Mouse (Mus musculus) stomach, postnatal 0 days (tissue): ENCODE data around the gene Bud23. TPM values are rescaled to one million over a fixed set of nuclear protein-coding genes. Genes with fewer than 3 reads are reported as not detected.
A peak's percentile ranks its signal among the peaks of the same experiment; 100 is the strongest.

ENCODE experiments used
- ATAC-seq: fragments of 200-750 bp; cut with Nextera tagmentation; 2 replicates; pipeline ENCODE4 v1.8.0; 2017; ENCODE audit not compliant: low FRiP score, low TSS enrichment
- DNase-seq: peaks from one replicate; pipeline ENCODE4 v3.0.0-alpha.2; 2016; ENCODE audit warnings: low spot score
- H3K27ac ChIP-seq: fragments of 300-500 bp; sonication (generic); replicated peaks from 2 replicates; pipeline ENCODE4 v1.5.1; 2014; ENCODE audit warnings: mild to moderate bottlenecking, control low read depth
- H3K27me3 ChIP-seq: fragments of 300-500 bp; sonication (generic); 2 replicates; pipeline ENCODE4 v1.6.1; 2014; ENCODE audit warnings: low read length; ENCODE audit not compliant: control insufficient read depth, insufficient read depth
- H3K36me3 ChIP-seq: fragments of 300-500 bp; sonication (generic); 2 replicates; pipeline ENCODE4 v1.6.1; 2014; ENCODE audit warnings: low read length, mixed read lengths; ENCODE audit not compliant: control insufficient read depth, insufficient read depth
- H3K4me1 ChIP-seq: fragments of 300-500 bp; sonication (generic); replicated peaks from 2 replicates; pipeline ENCODE4 v1.6.1; 2014; ENCODE audit warnings: antibody characterized with exemption; ENCODE audit not compliant: control insufficient read depth, insufficient read depth
- H3K4me2 ChIP-seq: fragments of 300-500 bp; sonication (generic); replicated peaks from 2 replicates; pipeline ENCODE4 v1.6.1; 2014; ENCODE audit warnings: low read depth, mild to moderate bottlenecking, control low read depth, moderate library complexity
- H3K4me3 ChIP-seq: fragments of 300-500 bp; sonication (generic); 2 replicates; pipeline ENCODE4 v1.5.1; 2014; ENCODE audit warnings: low read depth, low read length, control low read depth
- H3K9ac ChIP-seq: fragments of 300-500 bp; sonication (generic); 2 replicates; pipeline ENCODE4 v1.6.1; 2014; ENCODE audit warnings: mild to moderate bottlenecking, low read length, control low read depth, mixed read lengths
- H3K9me3 ChIP-seq: fragments of 300-500 bp; sonication (generic); 2 replicates; pipeline ENCODE4 v1.6.1; 2016; ENCODE audit warnings: low read length; ENCODE audit not compliant: control insufficient read depth
- CTCF ChIP-seq: IDR thresholded peaks from 2 replicates; pipeline ENCODE4 v1.5.1; 2016; ENCODE audit warnings: antibody characterized with exemption, low read depth, mild to moderate bottlenecking, moderate library complexity
- EP300 ChIP-seq: optimal IDR thresholded peaks from 2 replicates; pipeline ENCODE3; 2016; ENCODE audit warnings: antibody characterized with exemption
- WGBS: fragments of 180-500 bp; shearing (Covaris S2); extraction: QIAGEN DNeasy Blood & Tissue Kit; methylation state at CpG from one replicate; pipeline ENCODE4 v1.1.7; 2014; 5-methylcytosine and 5-hydroxymethylcytosine counted together
- polyA plus RNA-seq: library from polyadenylated mRNA; unstranded; fragments of >200 nt; fragmentation: Nextera tagmentation; extraction: Ambion mirVana; gene quantifications from 2 replicates; pipeline ENCODE4 v1.2.1, GENCODE M21; 2015

The Bud23 gene
- polyA plus RNA-seq, 1 experiment from 2014 or later = 51.9 TPM

DNA sequence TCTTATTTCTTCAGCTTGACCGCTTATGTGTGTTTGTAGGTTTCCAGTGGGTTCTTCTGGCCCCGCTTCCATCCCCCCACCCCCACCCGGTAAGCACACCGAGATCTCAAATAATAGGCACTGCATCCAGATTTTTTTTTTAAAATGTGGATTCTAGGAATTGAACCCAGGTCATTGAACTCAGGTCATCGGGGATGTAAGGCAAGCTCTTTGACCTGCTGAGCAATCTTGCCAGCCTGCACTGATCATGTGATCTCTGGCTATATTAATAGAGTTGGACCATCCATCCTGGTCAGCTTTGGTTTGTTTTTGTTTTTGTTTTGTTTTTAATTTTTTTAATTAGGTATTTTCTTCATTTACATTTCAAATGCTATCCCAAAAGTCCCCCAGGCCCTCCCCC, 32.2 kb downstream of the Bud23 start:
- Histone ChIP-seq H3K4me1 (no peaks in the 10 kb centered on the region), H3K9me3 (no peaks in the 10 kb centered on the region), H3K27ac (no peak overlapping the region), H3K4me2 (no peak overlapping the region), H3K27me3 (no peaks in the 10 kb centered on the region), H3K9ac (no peak overlapping the region), H3K4me3 (no peak overlapping the region), H3K36me3 (no peaks in the 10 kb centered on the region)
- ATAC-seq = no peak
- no peak for TF ChIP-seq EP300
- no peak for TF ChIP-seq CTCF
- WGBS = 86% methylated on average over 5 of the region's 5 CpGs
- DNase-seq = no peak

DNA sequence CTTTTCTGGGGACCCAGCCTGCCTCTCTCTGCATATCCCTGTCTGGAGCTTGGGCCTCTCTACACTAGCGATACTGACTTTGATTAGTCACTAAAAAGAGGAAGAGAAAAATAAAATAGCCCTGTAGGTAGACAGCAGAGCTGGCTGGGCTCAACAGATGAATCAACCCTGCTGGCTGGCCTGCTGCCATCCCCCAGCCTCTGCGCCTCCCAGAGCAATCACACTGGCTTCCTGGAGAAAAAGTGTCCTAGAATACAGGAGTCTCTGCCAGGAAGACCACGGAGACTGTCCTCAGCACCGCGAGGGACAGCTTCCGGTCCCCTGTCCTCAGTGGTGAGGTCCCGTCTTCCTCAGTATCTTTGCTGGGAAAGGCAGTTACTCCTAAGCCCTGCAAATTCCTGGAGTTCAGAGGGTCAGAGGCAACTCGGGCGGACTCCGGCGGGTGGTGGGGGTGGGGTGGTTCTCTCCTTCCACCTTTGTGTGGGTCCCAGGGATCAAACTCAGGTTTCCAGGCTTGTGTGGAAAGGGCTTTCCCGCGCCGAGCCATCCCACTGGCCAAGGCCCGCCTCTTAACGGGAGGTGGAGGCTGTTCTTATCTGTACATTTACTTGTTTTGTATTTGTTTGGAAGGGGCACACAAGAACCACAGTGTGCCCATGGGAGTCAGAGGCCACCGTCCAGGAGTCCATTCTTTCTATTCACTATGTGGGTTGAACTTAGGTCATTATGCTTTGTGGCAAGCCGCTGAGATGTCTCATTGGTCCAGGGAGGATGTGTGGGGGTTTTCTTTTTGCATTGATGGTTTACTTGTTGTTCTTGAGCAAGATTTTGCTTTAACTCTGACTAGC, 35.5 kb downstream of the Bud23 start:
- Histone ChIP-seq H3K4me3 (no peak overlapping the region), H3K9ac (peak overlapping the region; percentile 48), H3K27me3 (no peaks in the 10 kb centered on the region), H3K36me3 (no peaks in the 10 kb centered on the region), H3K4me2 (peak overlapping the region; percentile 32), H3K4me1 (no peaks in the 10 kb centered on the region; the same call in 1 of the 2 replicates), H3K27ac (peak overlapping the region; percentile 31; the same call in 1 of the 2 replicates), H3K9me3 (no peaks in the 10 kb centered on the region)
- TF ChIP-seq CTCF = no peak
- no peak for TF ChIP-seq EP300
- WGBS = 36% methylated on average over 18 of the region's 18 CpGs
- DNase-seq = peak; percentile 51
- ATAC-seq = peak; percentile 54

DNA sequence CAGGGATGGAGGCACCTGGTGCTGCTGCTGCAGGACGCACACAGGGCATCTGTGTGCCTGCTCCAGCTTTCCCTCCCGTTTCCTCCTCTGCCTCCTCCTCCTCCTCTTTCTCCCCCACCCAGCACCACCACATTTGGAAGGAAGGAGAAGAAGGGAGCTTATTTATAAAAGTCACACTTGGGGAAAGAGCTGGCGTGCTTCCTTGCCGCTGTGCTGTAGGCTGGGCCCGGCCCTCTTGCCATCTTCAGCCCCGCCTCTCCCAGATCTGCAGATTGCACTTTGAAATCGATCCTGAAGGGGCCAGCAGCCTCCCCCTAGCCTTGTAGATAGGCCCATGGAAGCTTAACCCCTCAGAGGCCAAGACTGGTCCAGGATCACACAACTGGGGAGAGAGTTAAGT, 38.9 kb downstream of the Bud23 start:
- Histone ChIP-seq H3K4me1 (peaks cover 2% of the 10 kb centered on the region; the same call in 1 of the 2 replicates), H3K27ac (no peak overlapping the region), H3K4me3 (no peak overlapping the region), H3K9me3 (no peaks in the 10 kb centered on the region), H3K27me3 (no peaks in the 10 kb centered on the region), H3K9ac (0 out of 2 replicates have a peak overlapping the region, but pooled peaks have one; percentile 13), H3K36me3 (no peaks in the 10 kb centered on the region), H3K4me2 (no peak overlapping the region)
- no peak for TF ChIP-seq EP300
- TF ChIP-seq CTCF = peak; percentile 32; the same call in 1 of the 2 replicates
- no peak for ATAC-seq
- DNase-seq = no peak
- WGBS = 16% methylated on average over 7 of the region's 7 CpGs

DNA sequence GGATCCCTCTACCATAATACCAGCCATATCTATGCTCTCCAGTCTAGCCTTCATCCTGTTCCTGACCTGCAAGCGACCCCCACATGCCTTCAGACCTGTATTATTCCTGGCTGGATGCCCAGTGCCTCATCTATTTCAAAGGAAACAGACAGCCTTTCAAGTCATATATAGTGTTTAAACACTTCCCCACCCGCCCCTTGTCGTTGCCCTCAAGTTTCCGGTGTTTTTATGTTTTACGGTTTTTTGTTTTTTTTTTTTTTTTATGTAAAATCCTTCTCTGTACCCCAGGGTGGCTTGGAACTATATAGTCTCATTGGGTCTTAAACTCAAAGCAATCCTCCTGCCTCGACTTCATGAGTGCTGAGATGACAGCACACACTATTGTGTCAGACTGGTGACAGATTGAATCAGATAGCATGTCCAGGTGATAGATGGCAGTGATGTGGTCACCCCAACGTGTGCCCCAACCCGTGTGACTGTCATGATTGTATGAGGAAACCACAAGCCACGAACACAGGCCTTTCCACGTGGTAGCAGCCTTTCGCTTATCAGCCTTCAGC, 40.0 kb downstream of the Bud23 start:
- peaks cover 2% of the 10 kb centered on the region; the same call in 1 of the 2 replicates for H3K4me1 ChIP-seq
- WGBS = 41% methylated on average over 11 of the region's 11 CpGs
- no peaks in the 10 kb centered on the region for H3K27me3 ChIP-seq
- no peak overlapping the region for H3K9ac ChIP-seq
- H3K4me3 ChIP-seq = no peak overlapping the region
- H3K27ac ChIP-seq = no peak overlapping the region
- H3K36me3 ChIP-seq = no peaks in the 10 kb centered on the region
- ATAC-seq (no peak), DNase-seq (no peak)
- H3K9me3 ChIP-seq = no peaks in the 10 kb centered on the region
- peak overlapping the region; percentile 92; the same call in 1 of the 2 replicates for H3K4me2 ChIP-seq
- no peak for TF ChIP-seq EP300
- TF ChIP-seq CTCF = no peak

DNA sequence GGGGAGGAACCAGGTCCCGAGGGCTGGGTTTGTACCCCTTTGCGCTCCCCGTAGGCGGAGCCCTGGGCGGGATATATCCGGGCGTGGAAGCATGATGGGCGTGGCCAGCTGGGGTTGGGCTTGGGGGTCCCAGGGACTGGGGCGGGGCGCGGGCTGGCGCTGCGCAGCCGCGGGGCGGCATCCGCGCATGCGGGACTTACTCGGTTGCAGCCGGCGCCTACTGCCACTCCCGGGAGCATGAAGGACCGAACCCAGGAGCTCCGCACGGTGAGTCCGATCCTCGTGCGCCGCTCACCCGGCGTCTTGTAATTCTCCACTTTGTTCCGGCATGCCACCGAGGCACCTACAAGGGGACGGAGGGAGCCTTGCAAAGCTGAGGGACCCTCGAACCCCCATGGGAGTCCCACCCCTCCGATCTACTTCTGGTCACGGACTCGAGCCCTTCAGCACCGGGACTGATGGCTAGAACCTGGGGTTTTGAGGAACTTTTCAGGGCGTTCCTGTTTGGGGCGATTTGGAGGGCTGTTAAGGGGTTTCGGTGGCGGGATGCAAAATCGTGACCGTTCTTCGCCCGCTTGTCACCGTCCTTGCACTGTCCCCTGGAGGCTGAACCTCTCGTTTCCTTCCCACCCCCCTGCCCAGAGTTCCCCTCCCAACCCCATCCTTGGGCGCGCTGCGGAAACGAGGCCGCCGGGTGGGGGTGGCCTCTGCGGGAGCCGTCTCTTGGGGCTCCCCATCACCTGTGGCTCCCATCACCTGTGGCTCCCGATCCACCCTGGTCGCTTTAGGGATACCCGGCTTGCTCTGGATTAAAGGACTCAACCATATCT, 41.2 kb downstream of the Bud23 start, which contains the start of gene Stx1a:
TSS of gene Stx1a (plus strand) at position 139 of the 830 bp plus-strand sequence.
- H3K4me1 ChIP-seq = peaks cover 2% of the 10 kb centered on the region; the same call in 1 of the 2 replicates
- ATAC-seq = peak; percentile 88
- H3K36me3 ChIP-seq = no peaks in the 10 kb centered on the region
- peak; percentile 83 for DNase-seq
- H3K4me3 ChIP-seq = peak within 1 kb of the TSS; percentile 49
- H3K9me3 ChIP-seq = no peaks in the 10 kb centered on the region
- peak within 1 kb of the TSS; percentile 61 for H3K9ac ChIP-seq
- under 1% methylated on average over 61 of the region's 61 CpGs for WGBS
- H3K4me2 ChIP-seq = peak within 1 kb of the TSS; percentile 92
- no peaks in the 10 kb centered on the region for H3K27me3 ChIP-seq
- TF ChIP-seq EP300 (no peak), CTCF (0 out of 2 replicates have a peak, but pooled peaks have one; percentile 8)
- H3K27ac ChIP-seq = no peak within 1 kb of the TSS
